Mouse (Mus musculus): ENCODE results near the gene Kcns3. TPM values are rescaled to one million over a fixed set of nuclear protein-coding genes. Genes with fewer than 3 reads are reported as not detected.
"Not testable (repeated sequence)": the region's sequence is repeated elsewhere in the genome, so short reads cannot be mapped to it uniquely, and the experiment has no call there.

Gene Kcns3
- total RNA-seq, 1 experiment from 2014 or later, result not detected

GRCm38 (mm10) chr12:11126186-11126759, 24.6 kb downstream of the Kcns3 start:
- ATAC-seq (replicated peaks in 1 of 2; ENCODE audit: insufficient read depth in 1 of 2, low FRiP score in 2 of 2, low TSS enrichment in 1 of 2, low read depth in 1 of 2, poor library complexity in 2 of 2, severe bottlenecking in 2 of 2), result no peak

GRCm38 (mm10) chr12:11101565-11101964, 49.3 kb downstream of the Kcns3 start:
- no peak for ATAC-seq (replicated peaks in 1 of 2; ENCODE audit: insufficient read depth in 1 of 2, low FRiP score in 2 of 2, low TSS enrichment in 1 of 2, low read depth in 1 of 2, poor library complexity in 2 of 2, severe bottlenecking in 2 of 2)

GRCm38 (mm10) chr12:11088626-11089372, 62.1 kb downstream of the Kcns3 start:
- ATAC-seq (replicated peaks in 1 of 2; ENCODE audit: insufficient read depth in 1 of 2, low FRiP score in 2 of 2, low TSS enrichment in 1 of 2, low read depth in 1 of 2, poor library complexity in 2 of 2, severe bottlenecking in 2 of 2), result no peak

GRCm38 (mm10) chr12:11086866-11087265, 64.0 kb downstream of the Kcns3 start:
- no peak for ATAC-seq (replicated peaks in 1 of 2; ENCODE audit: insufficient read depth in 1 of 2, low FRiP score in 2 of 2, low TSS enrichment in 1 of 2, low read depth in 1 of 2, poor library complexity in 2 of 2, severe bottlenecking in 2 of 2)

- no peak for ATAC-seq (replicated peaks in 1 of 2; ENCODE audit: insufficient read depth in 1 of 2, low FRiP score in 2 of 2, low TSS enrichment in 1 of 2, low read depth in 1 of 2, poor library complexity in 2 of 2, severe bottlenecking in 2 of 2)
These were observed 79.8 kb downstream of the Kcns3 start for GRCm38 (mm10) chr12:11071079-11071478.

- no peak for ATAC-seq (replicated peaks in 1 of 2; ENCODE audit: insufficient read depth in 1 of 2, low FRiP score in 2 of 2, low TSS enrichment in 1 of 2, low read depth in 1 of 2, poor library complexity in 2 of 2, severe bottlenecking in 2 of 2)
These were observed 84.0 kb downstream of the Kcns3 start for GRCm38 (mm10) chr12:11066865-11067264.

- not testable (repeated sequence) for ATAC-seq (replicated peaks in 1 of 2; ENCODE audit: insufficient read depth in 1 of 2, low FRiP score in 2 of 2, low TSS enrichment in 1 of 2, low read depth in 1 of 2, poor library complexity in 2 of 2, severe bottlenecking in 2 of 2)
These were observed 98.2 kb downstream of the Kcns3 start for GRCm38 (mm10) chr12:11052676-11053075.

GRCm38 (mm10) chr12:11041821-11042220, 109.0 kb downstream of the Kcns3 start:
- no peak for ATAC-seq (replicated peaks in 1 of 2; ENCODE audit: insufficient read depth in 1 of 2, low FRiP score in 2 of 2, low TSS enrichment in 1 of 2, low read depth in 1 of 2, poor library complexity in 2 of 2, severe bottlenecking in 2 of 2)

Other genes starting within 250 kb of the Kcns3 start
- not detected in 2 replicates for gene Msgn1, start 57.9 kb upstream of the Kcns3 start, total RNA-seq (2017)
- 8.9 and 13.8 TPM in 2 replicates for gene Gen1, start 114.7 kb upstream of the Kcns3 start, total RNA-seq (2017)
- 93.0 and 93.7 TPM in 2 replicates for gene Smc6, start 114.8 kb upstream of the Kcns3 start, total RNA-seq (2017)